Mouse (Mus musculus): ENCODE results near the gene Gldc.

DNA sequence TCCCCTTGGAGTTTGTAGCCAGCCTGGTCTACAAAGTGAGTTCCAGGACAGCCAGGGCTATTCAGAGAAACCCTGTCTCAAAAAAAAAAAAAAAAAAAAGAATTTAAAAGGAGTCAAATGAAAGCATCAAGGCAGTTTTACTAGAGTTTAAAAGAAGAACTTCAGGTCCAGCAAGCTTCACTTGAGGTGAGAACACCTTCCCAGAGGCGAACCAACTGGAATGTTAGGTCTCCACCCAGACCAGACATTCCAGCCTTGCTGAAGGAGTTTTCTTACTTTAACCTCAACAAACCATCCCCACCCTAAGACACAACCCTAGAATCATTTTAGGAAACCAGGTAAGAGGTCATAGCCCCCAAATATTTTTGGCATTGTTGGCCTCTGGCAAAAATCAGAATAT is 4.8 kb upstream of the Gldc start:
- TF ChIP-seq CTCF (IDR thresholded peaks at IDR 0.05) (no peak), EP300 (IDR thresholded peaks at IDR 0.05) (no peak)

Measured in lung, postnatal 0 days (tissue).